Comparison of ENCODE assay signal across 12 mouse cellular contexts in the genomic region with DNA sequence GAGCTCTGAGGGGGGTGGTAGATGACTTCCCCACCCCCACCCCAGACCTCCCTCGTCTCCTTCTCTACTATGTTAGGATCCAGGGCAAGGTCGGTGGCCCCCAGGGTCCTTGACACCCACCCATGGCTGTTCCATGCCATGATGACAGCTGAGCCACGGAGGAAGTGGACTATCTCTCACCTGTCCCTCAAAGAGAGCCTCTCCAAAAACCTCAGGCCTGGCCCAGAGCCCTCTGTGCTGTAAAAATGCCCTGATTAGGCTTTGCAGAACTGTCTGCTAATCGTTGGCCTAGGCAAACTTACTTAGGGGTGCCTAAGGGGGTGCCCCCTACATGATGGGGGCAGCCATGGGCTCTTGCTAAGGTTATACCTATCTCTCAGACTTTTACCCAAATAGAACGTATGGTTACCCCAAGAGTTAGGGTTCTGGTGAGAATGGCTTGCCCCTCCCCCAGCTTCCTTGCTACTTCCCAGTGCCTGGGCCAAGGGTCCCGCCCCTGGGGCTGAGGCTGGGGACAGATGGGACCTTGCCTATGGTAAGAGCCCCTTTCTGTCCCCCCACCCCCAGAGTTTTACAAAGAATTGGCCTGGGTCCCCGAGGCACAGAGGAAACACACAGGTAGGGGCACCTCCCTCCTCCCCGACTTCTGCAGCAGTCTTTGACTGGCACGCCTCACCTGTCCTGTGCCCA. TPM values are rescaled to one million over a fixed set of nuclear protein-coding genes. Genes with fewer than 3 reads are reported as not detected.
DNase-seq lines count a peak whose midpoint lies in the region; ATAC-seq and TF ChIP-seq lines count a peak whose summit lies in the region.
"Had no signal": no experiment of that assay in that cellular context is flagged by ENCODE, and none has a peak within 500 bp of the region (broad histone marks: within the 10 kb centered on the region; RNA-seq: fewer than 3 reads in every experiment).

No protein-coding gene starts in this region.

- no peak overlapping the region for H3K4me2 ChIP-seq in hindbrain, embryonic 11.5 days (replicated peaks; ENCODE audit: low read depth, low read length)
- H3K4me2 ChIP-seq in embryonic facial prominence, embryonic 15.5 days (replicated peaks), result no peak overlapping the region
- peak overlapping the region; percentile 43 for H3K4me2 ChIP-seq in hindbrain, embryonic 15.5 days
- peak overlapping the region; percentile 23; the same call in 1 of the 2 replicates for H3K4me2 ChIP-seq in midbrain, postnatal 0 days (ENCODE audit: low read depth, low read length, poor library complexity, severe bottlenecking)

- H3K27ac ChIP-seq in hindbrain, embryonic 10.5 days, result 0 out of 2 replicates have a peak overlapping the region, but pooled peaks have one; percentile 3
- no peak overlapping the region for H3K27ac ChIP-seq in hindbrain, embryonic 11.5 days (ENCODE audit: low read depth, low read length)
- H3K27ac ChIP-seq in embryonic facial prominence, embryonic 15.5 days (replicated peaks), result peak overlapping the region; percentile 51; the same call in 1 of the 2 replicates
- H3K27ac ChIP-seq in hindbrain, embryonic 15.5 days (replicated peaks), result peak overlapping the region; percentile 90
- peak overlapping the region; percentile 69; the same call in 1 of the 2 replicates for H3K27ac ChIP-seq in midbrain, postnatal 0 days (ENCODE audit: low read depth, low read length)

- no peak for DNase-seq in hindbrain, embryonic 10.5 days (ENCODE audit: low spot score)
- no peak for DNase-seq in hindbrain, embryonic 11.5 days (ENCODE audit: low spot score)
- DNase-seq in midbrain, postnatal 0 days (ENCODE audit: low spot score), result no peak
- DNase-seq in ovary, postnatal 36 days (ENCODE audit: low spot score), result no peak
- no peak for DNase-seq in lung, adult 2 months
- DNase-seq in ovary, adult 18-20 months (ENCODE audit: low spot score), result no peak
- DNase-seq: kidney, adult 8-10 months; lung, adult 18-20 months had no signal

- H3K36me3 ChIP-seq in hindbrain, embryonic 10.5 days, result peaks cover 56% of the 10 kb centered on the region
- H3K36me3 ChIP-seq in hindbrain, embryonic 11.5 days (ENCODE audit: control insufficient read depth, insufficient read depth, low read length), result peaks cover 8% of the 10 kb centered on the region
- H3K36me3 ChIP-seq in embryonic facial prominence, embryonic 15.5 days, result 0 out of 2 replicates have a peak, but pooled peaks cover 3% of the 10 kb centered on the region
- H3K36me3 ChIP-seq in hindbrain, embryonic 15.5 days, result peaks cover 17% of the 10 kb centered on the region
- H3K36me3 ChIP-seq in midbrain, postnatal 0 days (ENCODE audit: insufficient read depth, low read length), result peaks cover 14% of the 10 kb centered on the region; the same call in 1 of the 2 replicates

- WGBS in hindbrain, embryonic 10.5 days, result 47% methylated on average over 9 of the region's 9 CpGs
- 56% methylated on average over 9 of the region's 9 CpGs for WGBS in hindbrain, embryonic 11.5 days
- WGBS in embryonic facial prominence, embryonic 15.5 days, result 47% methylated on average over 9 of the region's 9 CpGs
- WGBS in hindbrain, embryonic 15.5 days, result 45% methylated on average over 9 of the region's 9 CpGs
- WGBS in midbrain, postnatal 0 days, result 46% methylated on average over 9 of the region's 9 CpGs
- 58% methylated on average over 9 of the region's 9 CpGs for WGBS in lung, adult 2 months

- H3K4me1 ChIP-seq in hindbrain, embryonic 10.5 days (replicated peaks), result peaks cover 75% of the 10 kb centered on the region
- H3K4me1 ChIP-seq in hindbrain, embryonic 11.5 days (replicated peaks; ENCODE audit: control insufficient read depth, insufficient read depth, low read length), result peaks cover 43% of the 10 kb centered on the region
- peaks cover 72% of the 10 kb centered on the region for H3K4me1 ChIP-seq in embryonic facial prominence, embryonic 15.5 days
- peaks cover 91% of the 10 kb centered on the region for H3K4me1 ChIP-seq in hindbrain, embryonic 15.5 days (replicated peaks)
- peaks cover 44% of the 10 kb centered on the region for H3K4me1 ChIP-seq in midbrain, postnatal 0 days (ENCODE audit: insufficient read depth, low read length)
- H3K4me1 ChIP-seq in lung, adult 2 months (ENCODE audit: control insufficient read depth, insufficient read depth, low read length), result peaks cover 2% of the 10 kb centered on the region; the same call in 1 of the 2 replicates

- H3K9ac ChIP-seq in hindbrain, embryonic 11.5 days (ENCODE audit: low read depth, low read length), result no peak overlapping the region
- H3K9ac ChIP-seq in embryonic facial prominence, embryonic 15.5 days, result no peak overlapping the region
- no peak overlapping the region for H3K9ac ChIP-seq in hindbrain, embryonic 15.5 days
- no peak overlapping the region for H3K9ac ChIP-seq in midbrain, postnatal 0 days (replicated peaks; ENCODE audit: low read length, poor library complexity, severe bottlenecking)

- H3K27me3 ChIP-seq in hindbrain, embryonic 10.5 days (ENCODE audit: insufficient read depth, poor library complexity, severe bottlenecking), result peaks cover 32% of the 10 kb centered on the region
- H3K27me3 ChIP-seq in hindbrain, embryonic 11.5 days (ENCODE audit: control insufficient read depth, insufficient read depth, low read length), result no peaks in the 10 kb centered on the region
- H3K27me3 ChIP-seq in embryonic facial prominence, embryonic 15.5 days, result no peaks in the 10 kb centered on the region
- no peaks in the 10 kb centered on the region for H3K27me3 ChIP-seq in hindbrain, embryonic 15.5 days
- no peaks in the 10 kb centered on the region for H3K27me3 ChIP-seq in midbrain, postnatal 0 days (ENCODE audit: insufficient read depth, low read length)

- no peak for TF ChIP-seq POLR2A in lung, adult 2 months (IDR thresholded peaks at IDR 0.05; ENCODE audit: borderline replicate concordance, extremely low read depth, low read depth, low read length)

- TF ChIP-seq CTCF in midbrain, postnatal 0 days (IDR thresholded peaks at IDR 0.05), result no peak
- TF ChIP-seq CTCF in lung, adult 2 months (IDR thresholded peaks at IDR 0.05; ENCODE audit: insufficient read depth, low read length), result no peak

- no peaks in the 10 kb centered on the region for H3K9me3 ChIP-seq in hindbrain, embryonic 10.5 days
- H3K9me3 ChIP-seq in hindbrain, embryonic 11.5 days (ENCODE audit: control insufficient read depth, low read length), result no peaks in the 10 kb centered on the region
- H3K9me3 ChIP-seq in embryonic facial prominence, embryonic 15.5 days (replicated peaks), result no peaks in the 10 kb centered on the region
- H3K9me3 ChIP-seq in hindbrain, embryonic 15.5 days, result no peaks in the 10 kb centered on the region
- no peaks in the 10 kb centered on the region for H3K9me3 ChIP-seq in midbrain, postnatal 0 days (ENCODE audit: low read length)
- H3K9me3 ChIP-seq: megakaryocyte, embryonic 14.5 days had no signal

- H3K4me3 ChIP-seq in hindbrain, embryonic 10.5 days, result no peak overlapping the region
- no peak overlapping the region for H3K4me3 ChIP-seq in hindbrain, embryonic 11.5 days (ENCODE audit: low read depth, low read length)
- H3K4me3 ChIP-seq in embryonic facial prominence, embryonic 15.5 days (replicated peaks), result no peak overlapping the region
- no peak overlapping the region for H3K4me3 ChIP-seq in hindbrain, embryonic 15.5 days
- no peak overlapping the region for H3K4me3 ChIP-seq in midbrain, postnatal 0 days (ENCODE audit: low read depth, low read length)
- no peak overlapping the region for H3K4me3 ChIP-seq in lung, adult 2 months (replicated peaks; ENCODE audit: extremely low read depth, low read depth, low read length)
- H3K4me3 ChIP-seq: megakaryocyte, embryonic 14.5 days had no signal

- no peak for ATAC-seq in hindbrain, embryonic 11.5 days (ENCODE audit: low FRiP score)
- no peak for ATAC-seq in embryonic facial prominence, embryonic 15.5 days (ENCODE audit: insufficient number of reproducible peaks, low FRiP score, low TSS enrichment, low read depth)
- ATAC-seq in hindbrain, embryonic 15.5 days (ENCODE audit: low FRiP score, low read depth), result no peak
- no peak for ATAC-seq in midbrain, postnatal 0 days (ENCODE audit: low FRiP score)

RNA-seq across cellular contexts. Expression of a gene that starts 10.0 kb away (rescaled TPM):
- 28.3 and 60.6 TPM in 2 replicates for polyA plus RNA-seq in hindbrain, embryonic 10.5 days (2016; fragmentation: Nextera tagmentation; extraction: Ambion mirVana)
- 60.9 and 73.6 TPM in 2 replicates for polyA plus RNA-seq in hindbrain, embryonic 11.5 days (2014; fragmentation: Nextera tagmentation; extraction: Ambion mirVana)
- polyA plus RNA-seq in embryonic facial prominence, embryonic 15.5 days (2015; fragmentation: Nextera tagmentation; extraction: Ambion mirVana), result 14.4 and 20.4 TPM in 2 replicates
- 180 and 184 TPM in 2 replicates for polyA plus RNA-seq in hindbrain, embryonic 15.5 days (2015; fragmentation: Nextera tagmentation; extraction: Ambion mirVana)
- 192 and 197 TPM in 2 replicates for total RNA-seq in midbrain, postnatal 0 days (2014; rRNA removed)
- 160 and 162 TPM in 2 replicates for polyA plus RNA-seq in midbrain, postnatal 0 days (2015; fragmentation: Nextera tagmentation; extraction: Ambion mirVana)
- 1.7 and 4.0 TPM in 2 replicates for polyA plus RNA-seq in lung, adult 2 months (2012; rRNA removed)
- total RNA-seq: granulocyte monocyte progenitor cell, adult 5-6 weeks had no signal

RNA-seq across cellular contexts. Expression of a gene that starts 24.6 kb away (rescaled TPM):
- 35.5 and 55.7 TPM in 2 replicates for polyA plus RNA-seq in hindbrain, embryonic 10.5 days (2016; fragmentation: Nextera tagmentation; extraction: Ambion mirVana)
- polyA plus RNA-seq in hindbrain, embryonic 11.5 days (2014; fragmentation: Nextera tagmentation; extraction: Ambion mirVana), result 33.9 and 37.0 TPM in 2 replicates
- polyA plus RNA-seq in embryonic facial prominence, embryonic 15.5 days (2015; fragmentation: Nextera tagmentation; extraction: Ambion mirVana), result 17.3 and 18.1 TPM in 2 replicates
- 3.0 and 5.1 TPM in 2 replicates for polyA plus RNA-seq in hindbrain, embryonic 15.5 days (2015; fragmentation: Nextera tagmentation; extraction: Ambion mirVana)
- total RNA-seq in midbrain, postnatal 0 days (2014; rRNA removed), result 1.3 TPM in 2 replicates
- polyA plus RNA-seq in midbrain, postnatal 0 days (2015; fragmentation: Nextera tagmentation; extraction: Ambion mirVana), result 1.4 and 1.7 TPM in 2 replicates
- 242 and 329 TPM in 2 replicates for polyA plus RNA-seq in lung, adult 2 months (2012; rRNA removed)
- total RNA-seq: granulocyte monocyte progenitor cell, adult 5-6 weeks had no signal

RNA-seq across cellular contexts. Expression of a gene that starts 32.0 kb away (rescaled TPM):
- 43.7 and 65.7 TPM in 2 replicates for polyA plus RNA-seq in hindbrain, embryonic 10.5 days (2016; fragmentation: Nextera tagmentation; extraction: Ambion mirVana)
- 37.5 and 43.4 TPM in 2 replicates for polyA plus RNA-seq in hindbrain, embryonic 11.5 days (2014; fragmentation: Nextera tagmentation; extraction: Ambion mirVana)
- 212 and 261 TPM in 2 replicates for polyA plus RNA-seq in embryonic facial prominence, embryonic 15.5 days (2015; fragmentation: Nextera tagmentation; extraction: Ambion mirVana)
- 73.8 and 84.5 TPM in 2 replicates for polyA plus RNA-seq in hindbrain, embryonic 15.5 days (2015; fragmentation: Nextera tagmentation; extraction: Ambion mirVana)
- 46.6 and 47.7 TPM in 2 replicates for total RNA-seq in midbrain, postnatal 0 days (2014; rRNA removed)
- 148 and 153 TPM in 2 replicates for polyA plus RNA-seq in midbrain, postnatal 0 days (2015; fragmentation: Nextera tagmentation; extraction: Ambion mirVana)
- 317 and 391 TPM in 2 replicates for polyA plus RNA-seq in lung, adult 2 months (2012; rRNA removed)

Comparison
In these comparisons a context has a peak if more than half of its experiments do, and no peak if none do; other contexts are left out.
1. H3K4me2 ChIP-seq: peak in hindbrain, embryonic 15.5 days (single experiment) and midbrain, postnatal 0 days (single experiment); none in hindbrain, embryonic 11.5 days (single experiment) and embryonic facial prominence, embryonic 15.5 days (single experiment).